Mouse (Mus musculus) gastrocnemius, postnatal 36 days (tissue): ENCODE measurements around the gene Fam131a. TPM values are rescaled to one million over a fixed set of nuclear protein-coding genes. Genes with fewer than 3 reads are reported as not detected.

ENCODE experiments used
- DNase-seq, 2 experiments: peaks; one replicate each; pipeline ENCODE4 v3.0.0; 2022
- intact Hi-C: fragments of 180-260 bp; cut with DNase I; formaldehyde crosslinking; loops from one replicate; pipeline ENCODE4 v1.15.1; 2025
- total RNA-seq, 2 experiments: library from RNA; stranded (reverse); gene quantifications; 2 replicates each; pipeline ENCODE4 v1.2.3; 2021

Fam131a gene
- total RNA-seq, 2 experiments from 2014 or later = 50.1 to 79.3 TPM

DNA sequence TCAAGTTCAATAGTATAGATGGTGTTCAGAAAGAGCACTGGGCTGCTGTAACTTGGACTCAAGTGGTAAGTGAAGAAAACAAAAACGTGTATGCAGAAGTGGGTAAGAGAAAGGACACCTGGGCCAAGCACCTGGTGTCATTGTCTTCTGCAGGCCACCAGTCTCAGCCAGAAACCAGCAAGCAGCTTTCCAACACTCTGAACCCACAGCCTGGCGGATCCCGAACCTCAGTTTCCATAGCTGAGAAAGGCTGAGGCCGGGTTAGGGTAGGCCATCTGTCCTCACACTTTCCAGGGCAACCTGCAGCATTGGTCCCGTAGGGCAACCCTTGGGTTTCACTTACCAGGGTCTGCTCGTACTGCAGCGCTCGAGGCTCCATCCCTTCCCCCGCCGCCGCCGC is 22.5 kb downstream of the Fam131a start:
- DNase-seq = no peak
- intact Hi-C loops = no loop called here

DNA sequence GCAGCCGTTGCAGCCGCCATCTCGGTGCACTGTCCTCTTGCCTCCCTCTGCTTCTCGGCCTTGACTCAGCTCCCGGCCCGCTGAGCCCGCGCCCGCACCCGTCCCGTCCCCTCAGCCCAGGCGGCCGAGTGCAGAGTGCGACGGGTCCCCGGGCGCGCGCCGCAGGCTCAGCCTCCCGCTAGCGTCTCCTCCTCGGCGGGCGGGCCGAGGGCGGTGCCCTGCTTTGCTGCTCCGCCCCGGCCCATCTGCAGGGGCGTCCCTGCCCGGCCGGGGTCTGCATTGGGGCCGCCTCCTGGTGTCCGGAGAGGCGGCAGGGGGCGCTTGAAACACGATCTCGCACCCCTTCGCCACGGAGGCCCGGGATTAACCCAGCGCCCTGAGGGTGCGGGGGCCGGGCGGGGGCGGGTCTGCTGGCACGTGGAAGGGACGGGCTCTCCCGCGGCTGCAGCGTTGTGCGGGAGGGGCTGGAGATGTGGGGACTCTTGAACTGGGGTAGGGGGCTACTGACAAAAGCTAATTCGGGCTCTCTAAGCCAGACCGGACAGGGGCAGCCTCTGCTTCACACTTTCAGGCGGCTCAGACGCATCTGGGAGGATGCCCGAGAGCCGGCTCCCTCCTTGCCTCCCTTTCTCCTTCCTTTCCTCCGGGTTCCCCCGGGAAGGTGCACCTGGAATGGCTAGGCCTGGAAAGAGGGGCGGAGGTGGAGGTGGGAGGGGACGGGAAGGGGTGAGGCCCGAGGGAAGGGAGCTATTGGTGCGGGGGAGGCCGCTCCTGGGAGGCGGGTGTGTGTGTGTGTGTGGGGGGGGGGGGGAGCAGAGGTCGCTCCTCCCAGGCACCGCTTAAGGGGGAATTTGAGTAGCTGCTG is 23.2 kb downstream of the Fam131a start:
- peak; percentile 71 to 73 for DNase-seq
- intact Hi-C loops = no loop called here

DNA sequence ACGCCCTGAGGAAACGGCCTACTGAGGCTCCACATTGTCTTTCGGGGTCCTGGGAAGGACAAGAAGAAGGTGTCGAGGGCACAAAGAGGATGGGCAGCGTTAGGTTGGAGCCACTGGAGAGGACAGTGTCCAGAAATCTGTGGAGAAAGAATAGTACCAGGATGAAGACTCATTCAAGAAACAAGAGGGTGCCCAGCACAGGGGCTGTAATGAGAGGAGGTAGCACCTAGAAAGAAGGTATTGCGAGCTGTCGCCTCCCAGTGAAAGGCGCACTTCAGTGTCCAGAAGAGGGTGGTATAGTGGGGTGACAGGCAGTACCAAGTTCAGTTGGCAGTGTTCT is 23.8 kb downstream of the Fam131a start:
- intact Hi-C loops = no loop called here
- DNase-seq = no peak

DNA sequence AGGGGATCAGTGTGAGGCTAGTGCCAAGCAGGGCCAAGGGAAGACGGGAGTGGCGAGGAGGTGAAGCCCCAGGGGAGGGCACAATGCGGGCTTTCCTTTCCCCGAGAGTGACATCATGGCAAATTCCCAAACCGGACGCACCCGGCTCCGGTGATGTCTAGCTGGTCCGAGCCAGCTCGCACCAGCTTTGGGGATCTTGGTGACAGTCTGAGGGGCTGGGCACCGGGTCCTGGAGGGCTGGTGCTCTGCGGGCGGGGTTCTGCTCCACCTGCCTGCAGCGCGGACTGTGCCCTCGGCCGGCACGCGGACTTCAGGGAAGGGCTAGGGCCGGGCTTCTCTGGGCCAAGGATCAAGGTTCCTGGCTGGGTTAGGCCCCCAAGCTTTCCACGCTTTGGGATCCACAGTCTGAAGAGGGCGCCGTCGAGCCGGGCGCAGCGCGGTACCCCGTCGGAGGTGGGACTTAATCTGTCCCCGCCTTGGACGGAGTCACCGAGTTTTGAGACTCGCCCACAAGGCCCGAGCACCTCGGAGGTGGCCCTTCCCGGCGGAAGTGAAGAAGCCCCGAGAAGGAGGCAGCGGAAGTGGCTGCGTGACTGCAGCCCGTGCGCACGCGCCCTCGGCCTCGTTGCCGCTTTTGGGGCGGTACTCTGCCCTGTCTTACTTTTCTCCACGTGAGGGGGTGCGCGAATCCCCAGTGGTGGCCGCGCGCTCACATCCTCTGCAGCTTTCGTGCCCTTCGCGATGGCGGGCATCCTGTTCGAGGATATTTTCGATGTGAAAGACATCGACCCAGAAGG is 24.3 kb downstream of the Fam131a start, which contains the start of the genes Polr2h and Clcn2:
Gene Polr2h (plus strand): TSS at position 485 of the 797 bp plus-strand sequence.
Gene Clcn2 (minus strand): TSS at position 566 of the 797 bp plus-strand sequence.
- intact Hi-C loops = no loop called here
- peak; percentile 95 to 98 for DNase-seq

DNA sequence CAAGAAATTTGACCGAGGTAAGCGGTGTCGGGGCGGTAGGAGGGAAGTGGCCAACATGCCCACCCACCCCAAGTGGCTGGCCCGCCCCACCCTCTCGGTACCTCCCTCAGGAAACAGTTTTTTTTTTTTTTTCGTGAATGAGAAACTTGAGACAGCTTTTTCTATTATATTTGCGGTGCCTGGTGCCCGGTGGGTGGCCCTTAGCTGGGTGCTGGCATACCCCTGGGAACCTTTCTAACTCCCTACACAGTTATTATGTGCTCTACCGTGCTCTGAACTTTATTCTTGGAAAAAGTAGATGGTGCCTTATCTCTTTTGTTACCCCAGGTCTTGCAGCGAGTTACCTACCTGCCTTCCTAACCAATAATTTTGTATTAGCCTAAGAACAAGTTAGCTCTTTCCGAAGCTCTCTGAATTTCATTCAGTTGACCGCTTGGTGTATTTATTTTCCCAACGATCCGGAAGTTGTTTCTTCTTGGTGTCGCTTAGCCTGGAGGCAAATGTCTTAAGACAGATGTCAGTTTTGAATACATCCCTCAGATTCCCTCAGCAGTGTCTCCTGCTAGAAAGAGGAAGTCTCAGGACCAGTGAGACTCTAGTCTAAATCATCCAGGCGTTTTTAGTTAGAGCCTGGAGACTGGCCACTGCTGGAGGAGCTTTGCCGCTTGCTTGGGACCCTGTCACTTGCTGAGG is 25.1 kb downstream of the Fam131a start:
- intact Hi-C loops = no loop called here
- DNase-seq = no peak

DNA sequence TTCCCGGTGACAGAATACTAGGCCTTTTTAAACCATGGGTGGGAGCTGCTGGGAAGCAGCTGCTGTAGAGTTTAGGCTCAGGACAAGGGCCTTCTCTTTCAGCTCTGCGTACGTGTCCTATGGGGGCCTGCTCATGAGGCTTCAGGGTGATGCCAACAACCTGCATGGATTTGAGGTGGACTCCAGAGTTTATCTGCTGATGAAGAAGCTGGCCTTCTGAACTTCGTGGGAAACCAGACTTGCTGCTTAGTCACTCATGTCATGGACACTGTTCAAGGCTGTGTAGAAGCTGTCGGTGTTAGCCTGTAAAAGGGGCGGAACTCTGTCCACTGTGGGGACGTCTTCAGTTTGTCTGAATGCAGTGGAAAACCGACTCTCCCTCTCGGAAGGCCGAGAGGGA is 28.8 kb downstream of the Fam131a start:
- no peak for DNase-seq
- intact Hi-C loops = no loop called here

DNA sequence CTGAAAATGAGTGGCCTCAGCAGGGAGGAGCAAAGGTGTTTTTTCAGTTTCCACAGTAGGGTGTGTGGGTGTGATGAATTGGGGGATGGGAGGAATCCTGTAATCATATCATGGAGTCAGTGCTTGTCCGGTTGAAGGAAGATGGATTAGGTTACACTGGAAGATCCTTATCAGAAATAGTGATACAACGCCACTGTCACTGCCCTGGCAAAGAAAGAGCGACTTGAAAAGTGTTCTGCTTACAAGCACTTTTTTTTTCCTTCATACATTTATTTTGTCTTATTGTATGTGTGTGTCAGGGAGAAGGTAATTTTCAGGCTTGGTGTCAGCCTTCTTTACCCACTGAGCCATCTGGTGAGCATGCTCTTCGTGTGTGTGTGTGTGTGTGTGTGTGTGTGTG is 29.7 kb downstream of the Fam131a start:
- DNase-seq = no peak
- intact Hi-C loops = no loop called here

DNA sequence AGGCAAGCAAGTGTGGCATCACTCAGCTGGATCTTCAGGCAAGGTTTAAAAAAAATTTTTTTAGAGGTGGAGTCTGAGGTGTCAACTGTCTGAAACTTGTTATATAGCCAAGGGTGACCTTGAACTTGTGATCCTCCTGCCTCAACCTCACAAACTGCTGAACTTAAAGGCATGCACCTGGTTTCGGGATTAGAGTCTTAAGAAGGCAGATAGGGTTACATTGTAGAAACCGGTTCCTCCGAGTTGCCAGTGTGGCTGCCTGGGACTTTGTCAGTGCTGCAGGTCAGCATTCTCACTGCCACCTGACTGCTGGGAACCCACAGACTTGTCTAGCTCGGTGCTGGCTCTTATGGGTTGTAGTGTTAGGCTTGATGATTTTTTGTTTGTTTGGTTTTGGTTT is 30.2 kb downstream of the Fam131a start:
- DNase-seq = no peak
- intact Hi-C loops = no loop called here

DNA sequence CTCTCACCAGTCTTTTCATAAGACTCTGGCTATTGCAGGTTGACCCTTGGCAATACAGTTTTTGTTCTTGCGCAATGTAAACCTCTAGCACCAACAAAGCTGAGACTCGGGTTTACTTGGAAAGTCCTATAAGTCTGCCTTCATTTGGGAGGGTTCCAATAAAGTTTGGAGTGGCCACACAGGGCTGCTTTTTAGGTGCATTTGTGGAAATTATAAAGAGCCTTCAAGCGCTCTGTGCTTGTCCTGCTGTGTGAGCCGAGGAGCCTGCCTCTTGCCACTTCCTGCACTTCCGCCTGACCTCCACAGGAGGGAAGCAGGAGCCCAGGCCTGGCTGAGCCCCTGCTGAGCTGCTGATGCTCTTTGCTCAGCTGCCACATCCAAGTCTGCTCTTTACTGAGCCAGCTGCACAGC is 31.3 kb downstream of the Fam131a start:
- intact Hi-C loops = loop anchor here (2.0 kb wide), 1 partner anchor 40 kb away; no protein-coding TSS in a partner anchor
- DNase-seq = peak in 1 of 2 experiments; percentile 64

GRCm38 (mm10) chr16:20725321-20725720 is 32.3 kb downstream of the Fam131a start:
- intact Hi-C loops = loop anchor here (2.0 kb wide), 1 partner anchor 39 kb away; no protein-coding TSS in a partner anchor
- DNase-seq = no peak

DNA sequence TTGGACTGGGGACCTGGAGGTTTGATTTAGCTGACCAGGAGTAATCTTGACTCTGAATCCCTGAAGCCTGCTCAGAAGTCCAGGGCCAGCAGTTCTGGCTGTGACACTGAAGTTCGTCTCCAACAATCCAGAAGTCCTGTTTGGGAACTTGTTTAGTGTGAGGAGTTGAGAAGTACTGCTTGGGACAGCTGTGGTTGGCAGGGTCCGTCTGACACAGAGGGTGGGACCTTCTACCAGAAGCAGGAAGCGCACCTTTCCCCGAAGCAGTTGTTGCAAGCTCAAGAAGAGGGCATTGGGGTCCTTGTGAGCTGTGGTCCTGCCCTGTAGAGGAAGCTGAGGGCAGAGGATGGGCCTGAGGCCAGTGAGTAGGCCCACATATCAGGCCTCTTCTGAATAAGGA is 32.7 kb downstream of the Fam131a start:
- intact Hi-C loops = loop anchor here (2.0 kb wide), 1 partner anchor 39 kb away; no protein-coding TSS in a partner anchor
- DNase-seq = no peak

DNA sequence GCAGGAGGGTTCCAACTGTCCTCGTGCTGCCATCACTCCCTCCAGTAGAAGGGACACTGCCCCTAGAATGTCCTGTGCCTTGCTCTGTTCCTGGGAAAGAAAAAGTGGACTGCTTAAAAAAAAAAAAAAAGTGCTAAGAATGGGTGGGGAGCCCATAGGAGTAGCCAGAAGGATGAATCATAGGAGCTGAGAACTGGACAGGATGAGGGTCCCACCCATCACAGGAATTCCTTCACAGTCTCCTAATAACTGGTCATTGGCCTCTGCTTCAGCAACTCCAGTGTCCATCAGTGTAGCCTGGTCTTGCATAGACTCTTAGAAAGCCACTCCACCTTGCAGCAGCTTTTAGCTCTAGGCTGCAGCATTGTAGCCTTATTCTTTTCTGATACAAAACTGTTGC is 33.3 kb downstream of the Fam131a start:
- intact Hi-C loops = no loop called here
- no peak for DNase-seq

DNA sequence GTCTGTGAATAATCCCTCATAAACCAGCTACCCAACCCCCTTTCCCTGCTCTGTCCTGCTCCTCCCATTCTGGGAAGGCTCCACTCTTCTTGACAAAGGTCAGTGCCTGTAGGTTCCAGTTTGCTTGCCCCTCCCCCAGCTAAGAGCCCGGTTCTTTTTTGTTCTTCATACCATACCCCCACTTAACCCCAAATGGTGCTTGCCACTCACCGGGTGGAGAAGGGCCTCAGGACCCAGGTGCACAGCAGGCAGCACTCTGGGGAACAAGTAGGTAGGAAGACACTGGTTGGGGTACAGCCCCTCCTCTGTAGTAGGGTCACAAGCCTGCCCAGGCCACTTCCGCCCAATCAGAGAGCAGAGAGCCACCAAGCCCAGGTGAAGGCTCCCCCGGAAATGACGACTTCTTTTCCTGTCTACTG is 37.3 kb downstream of the Fam131a start:
- DNase-seq = no peak
- intact Hi-C loops = no loop called here

GRCm38 (mm10) chr16:20731688-20732087 is 38.6 kb downstream of the Fam131a start:
- no peak for DNase-seq
- intact Hi-C loops = no loop called here

- no peak for DNase-seq
- intact Hi-C loops = no loop called here
Observed at GRCm38 (mm10) chr16:20732251-20732924, 39.3 kb downstream of the Fam131a start.

DNA sequence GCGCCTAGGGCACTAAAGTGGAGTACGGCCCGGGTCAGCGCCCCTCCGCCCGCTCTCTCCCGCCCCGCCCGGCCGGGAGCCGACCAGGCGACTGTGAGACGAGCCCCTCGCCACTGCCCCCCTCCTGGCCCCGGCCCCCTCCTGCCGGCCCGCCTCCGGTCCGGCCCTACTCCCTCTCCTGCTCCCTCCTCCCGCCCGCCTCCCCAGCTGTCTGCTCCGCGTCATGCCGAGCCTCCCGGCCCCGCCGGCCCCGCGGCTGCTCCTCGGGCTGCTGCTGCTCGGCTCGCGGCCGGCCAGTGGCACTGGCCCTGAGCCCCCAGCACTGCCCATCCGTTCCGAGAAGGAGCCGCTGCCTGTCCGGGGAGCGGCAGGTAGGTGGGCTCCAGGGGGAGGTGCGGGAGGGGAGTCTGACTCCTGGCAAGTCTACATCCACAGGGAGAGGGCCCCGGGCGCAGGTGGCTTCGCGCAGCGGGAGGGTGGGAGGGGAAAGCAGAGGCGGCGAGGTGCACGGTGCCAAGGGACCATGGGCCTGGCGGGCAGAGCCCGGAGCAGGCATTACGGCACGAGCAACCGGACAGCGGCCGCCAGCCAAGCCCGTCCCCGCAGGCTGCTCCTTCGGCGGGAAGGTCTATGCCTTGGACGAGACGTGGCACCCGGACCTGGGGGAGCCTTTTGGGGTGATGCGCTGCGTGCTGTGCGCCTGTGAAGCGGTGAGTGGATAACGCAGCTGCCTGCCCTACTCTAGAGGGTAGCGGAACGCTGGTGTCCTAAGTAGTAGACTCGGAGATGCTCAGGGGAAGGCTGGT is 40.1 kb downstream of the Fam131a start, which contains the start of gene Chrd:
Gene Chrd (plus strand): TSS at position 203 of the 806 bp plus-strand sequence.
- intact Hi-C loops = no loop called here

DNA sequence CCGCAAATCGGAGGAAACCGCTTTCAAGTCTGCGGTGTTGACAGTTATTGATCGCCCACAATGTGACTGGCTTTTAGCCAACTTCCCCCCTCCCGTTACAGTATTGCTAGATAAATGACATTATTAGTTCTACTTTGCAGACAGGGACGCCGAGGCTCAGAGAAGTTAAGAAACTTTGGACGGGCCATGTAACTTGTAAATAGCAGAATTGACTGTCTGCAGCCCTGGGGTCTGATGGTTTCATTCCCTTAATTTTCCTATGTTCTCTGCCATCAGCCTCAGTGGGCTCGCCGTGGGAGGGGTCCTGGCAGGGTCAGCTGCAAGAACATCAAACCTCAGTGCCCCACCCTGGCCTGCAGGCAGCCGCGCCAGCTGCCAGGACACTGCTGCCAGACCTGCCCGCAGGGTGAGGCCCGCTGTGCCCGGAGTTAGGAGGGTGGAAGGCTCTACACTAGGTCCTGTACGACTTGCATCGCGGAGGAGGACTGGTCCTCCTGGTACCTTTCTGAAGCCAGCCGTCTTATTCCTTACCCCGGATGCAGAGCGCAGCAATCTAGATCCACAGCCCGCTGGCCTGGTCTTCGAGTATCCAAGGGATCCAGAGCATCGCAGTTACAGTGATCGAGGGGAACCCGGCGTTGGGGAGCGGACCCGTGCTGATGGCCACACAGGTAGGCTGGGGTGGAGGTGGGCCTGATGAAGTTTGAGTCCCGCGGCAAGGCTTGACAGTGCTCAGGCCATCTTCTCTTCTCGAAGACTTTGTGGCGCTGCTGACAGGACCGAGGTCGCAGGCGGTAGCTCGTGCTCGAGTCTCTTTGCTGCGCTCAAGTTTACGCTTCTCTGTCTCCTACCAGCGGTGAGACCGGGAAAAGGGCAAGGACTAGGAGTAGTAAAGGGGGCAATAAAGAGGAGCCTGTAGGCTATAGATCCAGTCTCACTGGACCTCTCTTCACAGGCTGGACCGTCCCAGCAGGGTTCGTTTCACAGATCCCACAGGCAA is 41.0 kb downstream of the Fam131a start, which contains the start of gene Thpo:
Gene Thpo (minus strand): TSS at position 781 of the 1,000 bp plus-strand sequence.
- intact Hi-C loops = no loop called here
- no peak for DNase-seq

More for the DNA sequence above, 40.1 kb downstream of the Fam131a start, which contains the start of gene Chrd:
- peak; percentile 66 for DNase-seq

DNA sequence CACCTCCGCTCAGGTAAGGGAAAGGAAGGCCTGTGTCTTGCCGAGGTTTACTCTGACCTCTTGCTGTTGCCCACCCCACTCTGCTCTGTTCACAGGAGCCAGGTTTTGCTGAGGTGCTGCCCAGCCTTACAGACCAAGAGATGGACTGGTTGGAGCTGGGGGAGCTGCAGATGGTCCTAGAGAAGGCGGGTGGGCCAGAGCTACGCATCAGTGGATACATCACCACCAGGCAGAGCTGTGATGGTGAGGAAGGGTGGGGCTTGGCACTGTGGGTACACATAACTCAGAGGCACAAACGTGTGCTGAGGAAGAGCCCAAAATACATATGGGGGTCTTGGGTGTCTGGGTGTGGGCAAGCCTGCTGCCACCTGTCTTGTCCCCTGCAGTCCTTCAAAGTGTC is 42.6 kb downstream of the Fam131a start:
- intact Hi-C loops = no loop called here
- no peak for DNase-seq
